Mouse (Mus musculus) bone marrow macrophage, adult 2 months (primary cell): Measurements from ENCODE around the gene Gm44790. TPM values are rescaled to one million over a fixed set of nuclear protein-coding genes. Genes with fewer than 3 reads are reported as not detected.
"Not testable (repeated sequence)": the region's sequence is repeated elsewhere in the genome, so short reads cannot be mapped to it uniquely, and the experiment has no call there.

Experiments used
- H3K27ac ChIP-seq: 2 replicates; pipeline ENCODE4 v1.5.1; 2012; ENCODE audit warnings: low read depth, low read length; ENCODE audit not compliant: insufficient read depth
- H3K4me1 ChIP-seq: 2 replicates; pipeline ENCODE4 v1.6.1; 2012; ENCODE audit warnings: low read length; ENCODE audit not compliant: control insufficient read depth, insufficient read depth
- H3K4me3 ChIP-seq: 2 replicates; pipeline ENCODE4 v1.5.1; 2012; ENCODE audit warnings: mild to moderate bottlenecking, low read length, moderate library complexity; ENCODE audit not compliant: insufficient read depth
- CTCF ChIP-seq: IDR thresholded peaks from 2 replicates; pipeline ENCODE4 v1.5.1; 2012; ENCODE audit warnings: low read depth, mild to moderate bottlenecking, low read length, moderate library complexity
- POLR2A ChIP-seq: IDR thresholded peaks from 2 replicates; pipeline ENCODE4 v1.6.1; 2012; ENCODE audit warnings: mild to moderate bottlenecking, low read depth, low read length, borderline replicate concordance
- polyA plus RNA-seq: library from polyadenylated mRNA; stranded (reverse); fragments of >200 nt; gene quantifications from 2 replicates; pipeline ENCODE4 v1.2.4, GENCODE M21; 2012; ENCODE audit not compliant: missing spikeins, insufficient read depth, insufficient read length

The Gm44790 gene
- polyA plus RNA-seq = not detected in 2 replicates

DNA sequence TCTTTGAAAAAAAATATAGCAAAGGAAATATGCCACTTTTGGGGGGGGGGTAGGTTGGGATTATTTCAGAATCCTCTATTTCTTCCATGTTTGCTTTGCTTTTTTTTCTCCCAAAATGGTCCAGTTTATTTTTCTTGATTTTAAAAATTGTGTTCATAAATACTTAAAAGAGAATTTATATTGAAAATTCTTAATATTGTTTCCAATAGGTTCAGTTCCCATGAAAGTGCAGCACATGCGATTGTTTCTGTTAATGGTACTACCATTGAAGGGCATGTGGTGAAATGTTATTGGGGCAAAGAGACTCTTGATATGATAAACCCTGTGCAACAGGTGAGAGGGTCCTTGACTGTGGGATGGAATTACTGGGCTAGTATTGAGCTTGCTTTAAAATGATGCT is at the start of gene Gm44790:
TSS of gene Gm44790 (plus strand) at position 301 of the 400 bp plus-strand sequence.
- H3K4me1 ChIP-seq = no peaks in the 10 kb centered on the region
- TF ChIP-seq POLR2A (no peak), CTCF (no peak)
- no peak within 1 kb of the TSS for H3K27ac ChIP-seq
- no peak within 1 kb of the TSS for H3K4me3 ChIP-seq

GRCm38 (mm10) chr6:86378341-86378740 is 48.1 kb upstream of the Gm44790 start:
- H3K27ac ChIP-seq = no peak overlapping the region
- no peak overlapping the region for H3K4me3 ChIP-seq
- H3K4me1 ChIP-seq = peaks cover 2% of the 10 kb centered on the region; the same call in 1 of the 2 replicates
- TF ChIP-seq POLR2A = no peak
- no peak for TF ChIP-seq CTCF

GRCm38 (mm10) chr6:86380112-86380511 is 46.3 kb upstream of the Gm44790 start:
- H3K4me3 ChIP-seq, H3K27ac ChIP-seq, H3K4me1 ChIP-seq: not testable (repeated sequence)

DNA sequence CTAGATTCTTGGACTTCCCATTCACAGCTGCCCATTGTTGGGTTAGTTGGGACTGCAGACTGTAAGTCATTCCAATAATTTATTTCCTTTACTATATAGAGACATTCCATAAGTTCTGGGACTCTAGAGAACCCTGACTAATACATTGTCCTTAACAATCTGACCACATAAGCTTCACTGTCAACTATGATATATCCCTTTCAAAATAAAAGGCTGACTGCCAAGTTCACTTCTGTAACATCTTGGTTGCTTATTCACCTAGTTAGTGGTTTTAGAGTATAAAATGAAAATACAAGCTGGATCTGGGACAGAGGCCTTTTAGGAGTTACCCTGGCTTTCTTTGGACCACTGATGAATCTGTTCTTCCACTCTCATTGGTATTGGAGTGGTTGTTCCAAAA is 43.9 kb upstream of the Gm44790 start:
- H3K27ac ChIP-seq = no peak overlapping the region
- no peaks in the 10 kb centered on the region for H3K4me1 ChIP-seq
- H3K4me3 ChIP-seq = no peak overlapping the region
- TF ChIP-seq POLR2A (no peak), CTCF (no peak)

DNA sequence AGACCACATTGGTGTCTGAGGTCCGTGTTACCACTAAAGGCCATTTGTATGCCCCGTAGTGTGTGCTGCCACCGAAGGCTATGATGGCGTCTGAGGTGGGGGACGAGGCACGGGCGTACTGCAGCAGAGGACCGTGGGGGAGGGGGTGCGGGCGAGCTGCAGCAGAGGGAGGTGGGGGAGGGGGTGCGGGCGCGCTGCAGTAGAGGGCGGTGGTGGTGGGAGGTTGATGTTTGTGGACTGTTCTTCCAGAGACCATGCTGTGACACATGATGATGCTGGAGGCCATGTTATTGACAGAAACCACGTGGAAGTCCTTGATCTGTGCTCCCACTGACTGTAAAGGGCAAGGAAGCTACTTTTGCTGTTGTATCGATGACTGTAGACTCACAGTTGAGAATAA is 43.1 kb upstream of the Gm44790 start:
- Histone ChIP-seq H3K27ac (no peak overlapping the region), H3K4me3 (no peak overlapping the region), H3K4me1 (no peaks in the 10 kb centered on the region)
- TF ChIP-seq CTCF (no peak), POLR2A (no peak)

GRCm38 (mm10) chr6:86384692-86385091 is 41.8 kb upstream of the Gm44790 start:
- TF ChIP-seq CTCF (no peak), POLR2A (no peak)
- no peak overlapping the region for H3K4me3 ChIP-seq
- no peak overlapping the region for H3K27ac ChIP-seq
- H3K4me1 ChIP-seq = no peaks in the 10 kb centered on the region

DNA sequence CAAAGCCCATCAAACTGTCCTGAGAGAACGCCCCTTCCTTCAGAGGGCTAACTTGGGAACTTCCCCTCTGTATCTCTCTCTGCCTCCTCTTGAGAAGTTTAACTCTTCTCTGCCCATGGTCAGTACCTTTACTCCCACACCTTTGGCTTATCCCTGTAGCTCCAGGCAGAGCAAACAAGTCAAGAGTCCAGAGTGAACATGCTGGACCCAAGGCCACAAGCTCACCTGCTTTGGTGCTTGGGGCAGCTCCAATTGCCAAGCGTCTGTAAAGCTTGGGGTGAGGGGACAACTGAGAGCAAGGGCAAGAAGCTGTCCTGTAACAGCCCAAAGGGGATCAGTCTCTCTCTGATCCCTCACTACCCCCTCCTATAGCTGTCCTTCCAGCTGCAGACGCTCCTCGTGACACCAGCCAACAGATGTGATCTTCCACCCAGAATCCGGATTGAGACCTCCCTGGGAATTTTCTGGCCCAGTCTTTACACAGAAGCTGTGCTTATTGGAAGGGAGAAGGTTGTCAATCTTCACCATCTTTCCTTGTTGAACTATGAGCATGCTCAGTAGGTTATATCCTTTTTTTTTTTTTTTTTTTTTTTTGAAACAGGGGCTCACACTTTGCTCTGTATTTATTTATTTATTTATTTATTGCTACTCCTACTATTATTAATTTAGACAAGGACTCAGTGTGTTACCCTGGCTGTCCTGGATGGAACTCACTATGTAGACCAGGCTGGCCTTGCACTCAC is 40.9 kb upstream of the Gm44790 start:
- no peak overlapping the region for H3K27ac ChIP-seq
- H3K4me3 ChIP-seq = no peak overlapping the region
- TF ChIP-seq POLR2A = no peak
- TF ChIP-seq CTCF = no peak
- H3K4me1 ChIP-seq = no peaks in the 10 kb centered on the region

DNA sequence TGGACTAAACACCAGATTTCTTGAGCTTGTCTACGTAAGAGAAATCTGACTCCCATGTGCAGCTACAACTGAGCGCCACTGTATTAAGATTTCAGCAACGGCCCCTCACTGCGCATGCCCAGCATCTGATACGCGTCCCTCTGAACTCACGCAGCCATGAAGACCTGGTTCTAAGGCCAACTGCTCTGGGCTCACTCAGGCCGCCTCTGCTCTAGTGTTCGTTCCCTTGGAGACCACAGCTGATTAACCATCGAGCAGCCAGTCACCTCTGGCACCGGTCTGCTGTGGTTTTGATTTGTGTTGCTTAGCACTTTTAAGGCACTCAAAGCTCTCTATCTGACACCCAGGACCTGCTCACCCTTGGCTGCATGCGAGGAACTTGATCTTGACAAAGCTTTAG is 39.1 kb upstream of the Gm44790 start:
- Histone ChIP-seq H3K4me1 (no peaks in the 10 kb centered on the region), H3K27ac (no peak overlapping the region), H3K4me3 (no peak overlapping the region)
- no peak for TF ChIP-seq POLR2A
- TF ChIP-seq CTCF = no peak

DNA sequence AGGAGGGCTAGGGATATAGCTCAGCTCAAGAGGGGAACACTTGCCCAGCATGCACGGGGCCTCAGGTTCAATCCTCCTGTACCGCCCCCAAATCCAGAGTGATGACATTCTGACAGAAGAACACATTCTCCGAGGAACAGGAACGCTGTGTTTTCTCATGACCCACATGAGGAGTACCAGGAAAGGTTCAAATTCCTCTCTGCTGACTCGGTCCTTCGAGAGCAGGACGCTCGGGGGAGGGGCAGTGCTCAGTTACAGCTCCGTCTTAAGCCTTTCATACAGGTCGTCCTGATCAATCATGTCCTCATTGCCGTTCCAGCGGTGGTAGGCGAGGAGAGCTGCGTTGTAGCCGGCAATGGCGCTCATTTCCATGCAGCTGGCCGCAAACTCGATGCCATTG is 38.0 kb upstream of the Gm44790 start:
- H3K4me1 ChIP-seq = no peaks in the 10 kb centered on the region
- H3K4me3 ChIP-seq = no peak overlapping the region
- no peak overlapping the region for H3K27ac ChIP-seq
- TF ChIP-seq CTCF (no peak), POLR2A (no peak)

- Histone ChIP-seq H3K4me3 (no peak overlapping the region), H3K4me1 (peaks cover 7% of the 10 kb centered on the region), H3K27ac (no peak overlapping the region)
- TF ChIP-seq POLR2A (no peak), CTCF (no peak)
Measured at GRCm38 (mm10) chr6:86391326-86391725, 35.1 kb upstream of the Gm44790 start.
